Mouse (Mus musculus) hematopoietic stem cell, adult 5-6 weeks (primary cell): ENCODE measurements around the gene Spon1. TPM values are rescaled to one million over a fixed set of nuclear protein-coding genes. Genes with fewer than 3 reads are reported as not detected.

Experiments
- ATAC-seq, 2 experiments: fragments of 125-278 bp in 1 of 2; replicated peaks in 1 of 2; 2 replicates each; pipeline ENCODE4 v1.8.0; 2016 to 2017; ENCODE audit warnings: inconsistent platforms in 2 of 2, mild to moderate bottlenecking in 2 of 2, moderate number of reproducible peaks in 2 of 2, low read depth in 1 of 2, moderate TSS enrichment in 1 of 2; ENCODE audit not compliant: low FRiP score in 2 of 2, poor library complexity in 2 of 2, severe bottlenecking in 2 of 2, insufficient read depth in 1 of 2, low TSS enrichment in 1 of 2
- total RNA-seq: library from RNA; stranded (forward); fragments of 172-1452, 232-1000 nt; gene quantifications from 2 replicates; pipeline ENCODE4 v1.2.3, GENCODE M21; 2017

Spon1 gene
- total RNA-seq, 1 experiment from 2014 or later: not detected

GRCm38 (mm10) chr7:113919505-113919904 is 153.7 kb downstream of the Spon1 start:
- ATAC-seq: no peak

GRCm38 (mm10) chr7:113920056-113920455 is 154.3 kb downstream of the Spon1 start:
- no peak for ATAC-seq

GRCm38 (mm10) chr7:113924561-113924960 is 158.8 kb downstream of the Spon1 start:
- ATAC-seq: no peak

GRCm38 (mm10) chr7:113950888-113951287 is 185.1 kb downstream of the Spon1 start:
- no peak for ATAC-seq

GRCm38 (mm10) chr7:113955431-113955830 is 189.6 kb downstream of the Spon1 start:
- no peak for ATAC-seq

GRCm38 (mm10) chr7:113960841-113961499 is 195.2 kb downstream of the Spon1 start:
- ATAC-seq: no peak

- ATAC-seq: no peak
Measured at GRCm38 (mm10) chr7:113961500-113961895, 195.7 kb downstream of the Spon1 start.

GRCm38 (mm10) chr7:113962078-113962477 is 196.3 kb downstream of the Spon1 start:
- no peak for ATAC-seq

GRCm38 (mm10) chr7:113963766-113964165 is 198.0 kb downstream of the Spon1 start:
- ATAC-seq: no peak

GRCm38 (mm10) chr7:113965625-113966024 is 199.8 kb downstream of the Spon1 start:
- no peak for ATAC-seq

GRCm38 (mm10) chr7:113969182-113969581 is 203.4 kb downstream of the Spon1 start:
- ATAC-seq: no peak

- ATAC-seq: no peak
Measured at GRCm38 (mm10) chr7:113972536-113972935, 206.7 kb downstream of the Spon1 start.

GRCm38 (mm10) chr7:113986406-113987134 is 220.8 kb downstream of the Spon1 start:
- ATAC-seq: no peak

GRCm38 (mm10) chr7:113988156-113988555 is 222.4 kb downstream of the Spon1 start:
- ATAC-seq: no peak

- no peak for ATAC-seq
Measured at GRCm38 (mm10) chr7:113997675-113998354, 232.0 kb downstream of the Spon1 start.

- no peak for ATAC-seq
Measured at GRCm38 (mm10) chr7:114004171-114004570, 238.4 kb downstream of the Spon1 start.

GRCm38 (mm10) chr7:114005499-114005898 is 239.7 kb downstream of the Spon1 start:
- no peak for ATAC-seq

GRCm38 (mm10) chr7:114006456-114006855 is 240.7 kb downstream of the Spon1 start:
- ATAC-seq: no peak
